Mouse (Mus musculus) adrenal gland, postnatal 10 days (tissue): Measurements from ENCODE around the gene Msantd1. TPM values are rescaled to one million over a fixed set of nuclear protein-coding genes. Genes with fewer than 3 reads are reported as not detected.

Source experiments
- DNase-seq: peaks from one replicate; pipeline ENCODE4 v3.0.0; 2021; ENCODE audit warnings: mixed read lengths
- total RNA-seq, 2 experiments: library from RNA; stranded (reverse); gene quantifications; 2 replicates each; pipeline ENCODE4 v1.2.3; 2021

Msantd1 gene
- total RNA-seq, 2 experiments from 2014 or later = 1.1 TPM

GRCm38 (mm10) chr5:34924519-34924918 lies 16.7 kb downstream of the Msantd1 start:
- peak; percentile 24 for DNase-seq

GRCm38 (mm10) chr5:34927648-34928047 lies 19.8 kb downstream of the Msantd1 start:
- DNase-seq = no peak

- DNase-seq = no peak
Measured at GRCm38 (mm10) chr5:34930151-34930975, 22.6 kb downstream of the Msantd1 start.

GRCm38 (mm10) chr5:34931091-34931490 lies 23.3 kb downstream of the Msantd1 start:
- no peak for DNase-seq

- no peak for DNase-seq
Measured at GRCm38 (mm10) chr5:34931516-34932457, 24.0 kb downstream of the Msantd1 start.

- no peak for DNase-seq
Measured at GRCm38 (mm10) chr5:34932458-34932806, 24.6 kb downstream of the Msantd1 start.

- no peak for DNase-seq
Measured at GRCm38 (mm10) chr5:34933461-34933860, 25.6 kb downstream of the Msantd1 start.

GRCm38 (mm10) chr5:34941710-34942470 lies 34.1 kb downstream of the Msantd1 start:
- DNase-seq = no peak

- no peak for DNase-seq
Measured at GRCm38 (mm10) chr5:34943428-34943827, 35.6 kb downstream of the Msantd1 start.

- peak; percentile 96 for DNase-seq
Measured at GRCm38 (mm10) chr5:34948861-34949760, 41.3 kb downstream of the Msantd1 start, which contains the start of gene Rgs12. Rgs12 (plus strand) TSS chr5:34949445.

- no peak for DNase-seq
Measured at GRCm38 (mm10) chr5:34949769-34950211, 42.0 kb downstream of the Msantd1 start.

GRCm38 (mm10) chr5:34950486-34951160 lies 42.8 kb downstream of the Msantd1 start:
- peak; percentile 25 for DNase-seq

GRCm38 (mm10) chr5:34951161-34951834 lies 43.5 kb downstream of the Msantd1 start:
- DNase-seq = peak; percentile 31

GRCm38 (mm10) chr5:34954508-34954907 lies 46.7 kb downstream of the Msantd1 start:
- no peak for DNase-seq

- DNase-seq = peak; percentile 83
Measured at GRCm38 (mm10) chr5:34955630-34956029, 47.8 kb downstream of the Msantd1 start.

- peak; percentile 43 for DNase-seq
Measured at GRCm38 (mm10) chr5:34956151-34956550, 48.3 kb downstream of the Msantd1 start.

- peak; percentile 51 for DNase-seq
Measured at GRCm38 (mm10) chr5:34957015-34957414, 49.2 kb downstream of the Msantd1 start.

GRCm38 (mm10) chr5:34960021-34960420 lies 52.2 kb downstream of the Msantd1 start:
- no peak for DNase-seq

GRCm38 (mm10) chr5:34965531-34965930 lies 57.7 kb downstream of the Msantd1 start:
- no peak for DNase-seq

GRCm38 (mm10) chr5:34968386-34968785 lies 60.6 kb downstream of the Msantd1 start:
- no peak for DNase-seq
